Mouse (Mus musculus) frontal cortex, adult 2 months (tissue): ENCODE measurements at regions not wholly inside any gene's neighbourhood (a gene's known extent, or its start where the extent isn't known, plus 50 kb on each side); places are given as distances from the start of the nearest gene placed in this dataset.
A peak's percentile ranks its signal among the peaks of the same experiment; 100 is the strongest.
"Not testable (repeated sequence)": the region's sequence is repeated elsewhere in the genome, so short reads cannot be mapped to it uniquely, and the experiment has no call there.

Experiments
- DNase-seq, 2 experiments: peaks; one replicate each; pipeline ENCODE4 v3.0.0; 2022; ENCODE audit warnings: low spot score in 1 of 2; ENCODE audit errors: extremely low spot score in 1 of 2

DNA sequence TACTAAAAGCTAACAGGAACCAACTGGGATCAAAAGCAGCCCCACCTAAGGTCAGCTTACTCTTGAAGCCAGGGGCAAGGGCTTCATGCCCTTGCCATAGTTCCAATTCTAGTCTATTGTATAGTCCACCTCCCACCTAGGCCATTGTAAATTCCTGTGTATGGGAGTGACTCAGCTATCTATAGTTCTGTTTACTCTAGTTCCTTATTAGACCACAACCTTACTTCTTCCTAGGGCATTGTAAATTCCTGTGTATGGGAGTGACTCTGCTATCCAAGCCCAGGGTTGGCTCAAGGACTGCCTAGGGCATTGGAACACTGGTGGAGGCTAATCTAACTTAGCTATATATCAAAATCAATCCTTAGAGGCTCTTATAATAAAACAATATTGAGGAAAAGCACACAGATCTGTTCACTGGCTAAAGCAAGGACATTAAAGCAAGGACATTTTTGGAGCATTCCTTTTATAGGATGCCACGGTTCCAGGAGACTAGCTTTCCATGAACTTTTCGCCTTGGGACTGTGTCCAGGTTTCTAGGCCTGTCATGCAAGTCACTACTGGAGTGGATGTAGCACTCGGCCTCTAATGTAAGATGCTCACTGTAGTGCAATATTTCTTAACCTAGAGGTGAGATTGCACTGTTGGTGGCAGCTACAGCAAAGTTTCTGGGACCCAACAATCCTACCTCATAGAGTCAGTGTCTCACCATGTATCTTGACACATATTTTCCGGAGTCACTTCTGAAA, 154.8 kb upstream of the 1700015G11Rik start:
- no peak for DNase-seq

DNA sequence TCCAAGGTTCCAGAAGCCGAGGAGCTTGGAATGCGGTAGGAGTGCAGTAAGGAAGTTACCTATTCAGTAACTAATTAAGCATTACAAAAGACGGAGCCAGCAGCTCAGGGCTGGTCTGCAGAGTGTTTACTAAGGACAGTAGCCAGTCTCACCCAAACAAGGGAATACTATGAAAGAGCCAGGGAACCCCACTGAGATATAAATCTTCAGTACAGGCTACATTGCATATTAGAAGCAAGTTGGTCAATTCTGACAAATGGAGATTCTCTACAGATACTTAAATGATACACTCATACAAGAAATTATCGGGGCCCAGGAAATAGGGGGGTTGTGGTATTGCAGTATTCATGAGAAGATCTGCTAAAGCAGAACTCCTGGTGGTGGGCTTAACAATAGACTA, 148.5 kb upstream of the 1700015G11Rik start:
- DNase-seq: not testable (repeated sequence)

DNA sequence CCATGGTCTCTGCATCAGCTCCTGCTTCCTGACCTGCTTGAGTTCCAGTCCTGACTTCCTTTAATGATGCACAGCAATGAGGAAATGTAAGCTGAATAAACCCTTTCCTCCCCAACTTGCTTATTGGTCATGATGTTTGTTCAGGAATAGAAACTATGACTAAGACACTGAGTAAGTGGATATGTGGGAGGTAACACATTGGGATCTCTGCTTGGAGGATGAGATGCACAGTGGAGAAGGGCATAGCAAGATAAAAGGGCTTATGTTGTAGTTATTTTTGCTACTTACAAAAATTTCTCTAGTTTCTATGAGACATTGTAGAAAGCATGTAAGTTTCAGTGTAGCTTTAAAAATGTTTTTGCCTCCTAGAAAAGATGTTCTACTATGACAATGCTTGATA, 143.9 kb upstream of the 1700015G11Rik start:
- peak in 1 of 2 experiments; percentile 41 for DNase-seq

DNA sequence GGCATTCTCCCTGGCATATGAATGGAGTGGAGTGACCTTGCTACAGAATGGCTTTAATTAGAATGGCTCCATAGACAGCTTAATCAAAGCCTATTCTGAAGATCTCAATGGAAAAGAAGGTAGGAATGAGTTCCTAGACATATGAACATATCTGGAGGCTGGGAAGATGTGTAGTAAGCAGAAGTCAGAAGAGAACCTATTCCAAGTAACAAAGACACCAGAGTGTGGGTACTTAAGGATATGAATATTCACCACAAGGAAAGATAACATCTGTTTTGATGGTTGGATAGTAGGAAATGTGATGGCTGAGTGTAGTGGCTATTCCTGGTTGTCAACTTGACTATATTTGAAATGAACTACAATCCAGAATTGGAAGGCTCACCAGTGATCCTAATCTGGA, 142.2 kb upstream of the 1700015G11Rik start:
- no peak for DNase-seq

DNA sequence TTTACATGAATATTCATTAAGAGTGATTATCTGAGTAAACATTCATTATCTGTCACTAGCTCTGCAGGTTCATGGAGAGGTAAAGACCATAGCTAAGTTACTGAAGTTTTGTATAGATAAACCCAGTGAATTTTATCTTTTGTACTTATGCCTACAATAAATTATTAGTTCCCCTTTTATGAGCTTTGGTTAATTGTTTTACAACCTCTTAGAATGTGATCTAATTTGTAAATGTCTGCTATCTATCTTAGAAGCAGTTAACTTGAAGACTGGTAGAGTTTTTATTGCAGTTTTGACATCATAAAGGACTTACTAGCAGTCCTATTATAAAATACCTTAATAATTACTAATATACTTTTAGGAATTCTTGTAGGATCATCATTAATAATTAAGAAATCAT, 104.7 kb upstream of the 1700015G11Rik start:
- DNase-seq: no peak
